Mouse (Mus musculus) myocyte (in vitro differentiated cells): ENCODE data around the gene Isoc2b. TPM values are rescaled to one million over a fixed set of nuclear protein-coding genes. Genes with fewer than 3 reads are reported as not detected.

Experiments used
- H3K27me3 ChIP-seq: one replicate; pipeline ENCODE4 v1.6.1; 2011; ENCODE audit not compliant: control insufficient read depth, insufficient read depth, insufficient read length
- H3K36me3 ChIP-seq: one replicate; pipeline ENCODE4 v1.6.1; 2011; ENCODE audit not compliant: control insufficient read depth, insufficient read depth
- H3K4me2 ChIP-seq: one replicate; pipeline ENCODE4 v1.6.1; 2011; ENCODE audit warnings: low read depth, control low read depth
- H3K4me3 ChIP-seq: one replicate; pipeline ENCODE4 v1.5.1; 2011; ENCODE audit warnings: mild to moderate bottlenecking, control low read depth, moderate library complexity
- H3K79me2 ChIP-seq: one replicate; pipeline ENCODE4 v1.6.1; 2011; ENCODE audit not compliant: control insufficient read depth, insufficient read depth
- H3ac ChIP-seq: one replicate; pipeline ENCODE4 v1.6.1; 2011; ENCODE audit not compliant: control insufficient read depth, insufficient read length
- CEBPB ChIP-seq: IDR thresholded peaks from 2 replicates; pipeline ENCODE4 v1.6.1; 2011; ENCODE audit warnings: mild to moderate bottlenecking, moderate library complexity; ENCODE audit not compliant: poor library complexity, insufficient read depth, severe bottlenecking
- E2F4 ChIP-seq: IDR thresholded peaks from one replicate; pipeline ENCODE4 v1.6.1; 2011; ENCODE audit warnings: mild to moderate bottlenecking, control low read depth, moderate library complexity; ENCODE audit not compliant: insufficient read depth
- MAX ChIP-seq: IDR thresholded peaks from one replicate; pipeline ENCODE4 v1.6.1; 2011; ENCODE audit warnings: low read depth, mild to moderate bottlenecking, control low read depth
- MYOD1 ChIP-seq, 3 experiments: IDR thresholded peaks; one replicate each; pipeline ENCODE4 v1.6.1; 2011; ENCODE audit warnings: control low read depth in 2 of 3, low read depth in 2 of 3, mild to moderate bottlenecking in 2 of 3, moderate library complexity in 1 of 3; ENCODE audit not compliant: insufficient read length in 2 of 3, control insufficient read depth in 1 of 3
- MYOG ChIP-seq, 3 experiments: IDR thresholded peaks; one replicate each; pipeline ENCODE4 v1.6.1; 2011; ENCODE audit warnings: control low read depth in 2 of 3, low read depth in 2 of 3, mild to moderate bottlenecking in 2 of 3; ENCODE audit not compliant: insufficient read length in 2 of 3, control insufficient read depth in 1 of 3, insufficient read depth in 1 of 3
- POLR2A ChIP-seq: IDR thresholded peaks from one replicate; pipeline ENCODE4 v1.6.1; 2011; ENCODE audit warnings: low read depth, mild to moderate bottlenecking, control low read depth, moderate library complexity; ENCODE audit not compliant: insufficient read length
- POLR2AphosphoS2 ChIP-seq: IDR thresholded peaks from one replicate; pipeline ENCODE4 v1.6.1; 2011; ENCODE audit warnings: low read depth, control low read depth; ENCODE audit not compliant: insufficient read length
- REST ChIP-seq: IDR thresholded peaks from one replicate; pipeline ENCODE4 v1.6.1; 2011; ENCODE audit warnings: mild to moderate bottlenecking, control low read depth, moderate library complexity; ENCODE audit not compliant: insufficient read depth, insufficient read length
- SRF ChIP-seq: IDR thresholded peaks from one replicate; pipeline ENCODE4 v1.6.1; 2011; ENCODE audit warnings: low read depth; ENCODE audit not compliant: control insufficient read depth, insufficient read length
- TCF12 ChIP-seq: IDR thresholded peaks from one replicate; pipeline ENCODE4 v1.6.1; 2011; ENCODE audit warnings: mild to moderate bottlenecking, control low read depth; ENCODE audit not compliant: poor library complexity, insufficient read depth, severe bottlenecking
- TCF3 ChIP-seq: IDR thresholded peaks from one replicate; pipeline ENCODE4 v1.6.1; 2011; ENCODE audit warnings: low read depth, control low read depth; ENCODE audit not compliant: insufficient read length
- USF1 ChIP-seq: IDR thresholded peaks from one replicate; pipeline ENCODE4 v1.6.1; 2011; ENCODE audit warnings: low read depth, mild to moderate bottlenecking, control low read depth, moderate library complexity
- polyA plus RNA-seq: library from polyadenylated mRNA; unstranded; fragments of >200 nt; fragmentation: generic; extraction: Trizol; gene quantifications from one replicate; pipeline ENCODE4 v1.2.1, GENCODE M21; 2012; ENCODE audit warnings: missing spikeins

Isoc2b gene
- polyA plus RNA-seq: 0.65 TPM

DNA sequence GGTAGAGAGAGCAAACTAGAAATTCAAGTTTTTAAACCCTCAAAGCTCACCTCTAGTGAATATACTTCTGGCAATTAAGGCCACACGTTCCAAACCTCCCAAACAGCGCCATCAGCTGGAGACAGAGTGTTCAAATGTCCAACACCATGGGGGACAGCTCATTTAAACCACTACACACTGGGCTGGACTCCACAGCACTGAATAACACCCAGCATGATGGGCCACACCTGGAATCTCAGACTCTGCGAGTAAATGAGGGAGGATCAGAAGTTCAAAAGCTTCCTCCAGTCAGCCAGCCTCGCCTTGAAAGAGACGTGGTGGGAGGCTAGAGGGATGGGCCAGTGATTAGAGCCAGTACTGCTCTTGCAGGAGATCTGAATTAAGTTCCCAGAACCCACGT is at the start of gene Isoc2b:
TSS of gene Isoc2b (minus strand) at position 126 of the 400 bp plus-strand sequence.
- no peak for TF ChIP-seq POLR2A
- no peak for TF ChIP-seq TCF3
- no peak for TF ChIP-seq POLR2AphosphoS2
- TF ChIP-seq MYOG (IDR thresholded peaks at IDR 0.05; ENCODE audit: control insufficient read depth in 1 of 3, insufficient read depth in 1 of 3, insufficient read length in 2 of 3, low read depth in 2 of 3): no peak
- no peak for TF ChIP-seq E2F4
- TF ChIP-seq USF1: no peak
- no peak for TF ChIP-seq MYOD1 (IDR thresholded peaks at IDR 0.05; ENCODE audit: control insufficient read depth in 1 of 3, insufficient read length in 2 of 3, low read depth in 2 of 3)
- no peak for TF ChIP-seq REST
- no peak for TF ChIP-seq TCF12
- no peak for TF ChIP-seq CEBPB
- no peak for TF ChIP-seq SRF
- TF ChIP-seq MAX: no peak
- no peak within 1 kb of the TSS for H3K4me3 ChIP-seq
- no peaks in the 10 kb centered on the region for H3K27me3 ChIP-seq
- no peak within 1 kb of the TSS for H3K4me2 ChIP-seq
- no peaks in the 10 kb centered on the region for H3K36me3 ChIP-seq
- no peak within 1 kb of the TSS for H3ac ChIP-seq
- H3K79me2 ChIP-seq: no peaks in the 10 kb centered on the region

DNA sequence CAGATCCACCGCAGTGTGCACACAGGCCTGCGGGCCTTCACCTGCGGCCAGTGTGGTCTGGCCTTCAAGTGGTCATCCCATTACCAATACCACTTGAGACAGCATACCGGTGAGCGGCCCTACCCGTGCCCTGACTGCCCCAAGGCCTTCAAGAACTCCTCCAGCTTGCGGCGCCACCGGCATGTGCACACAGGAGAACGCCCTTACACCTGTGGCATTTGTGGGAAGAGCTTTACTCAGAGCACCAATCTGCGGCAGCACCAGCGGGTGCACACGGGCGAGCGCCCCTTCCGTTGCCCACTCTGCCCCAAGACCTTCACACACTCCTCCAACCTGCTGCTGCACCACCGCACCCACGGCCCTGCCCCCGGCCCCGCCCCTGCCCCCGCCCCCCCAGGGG is 49.0 kb upstream of the Isoc2b start:
- H3K27me3 ChIP-seq: no peaks in the 10 kb centered on the region
- peaks cover 19% of the 10 kb centered on the region for H3K79me2 ChIP-seq
- no peak overlapping the region for H3K4me3 ChIP-seq
- no peak overlapping the region for H3ac ChIP-seq
- TF ChIP-seq CEBPB (no peak), MYOG (IDR thresholded peaks at IDR 0.05; ENCODE audit: control insufficient read depth in 1 of 3, insufficient read depth in 1 of 3, insufficient read length in 2 of 3, low read depth in 2 of 3) (no peak), POLR2A (no peak), USF1 (no peak), SRF (no peak), REST (no peak), E2F4 (no peak), TCF12 (no peak), MYOD1 (IDR thresholded peaks at IDR 0.05; ENCODE audit: control insufficient read depth in 1 of 3, insufficient read length in 2 of 3, low read depth in 2 of 3) (no peak), MAX (no peak), POLR2AphosphoS2 (no peak), TCF3 (no peak)
- no peaks in the 10 kb centered on the region for H3K36me3 ChIP-seq
- no peak overlapping the region for H3K4me2 ChIP-seq

DNA sequence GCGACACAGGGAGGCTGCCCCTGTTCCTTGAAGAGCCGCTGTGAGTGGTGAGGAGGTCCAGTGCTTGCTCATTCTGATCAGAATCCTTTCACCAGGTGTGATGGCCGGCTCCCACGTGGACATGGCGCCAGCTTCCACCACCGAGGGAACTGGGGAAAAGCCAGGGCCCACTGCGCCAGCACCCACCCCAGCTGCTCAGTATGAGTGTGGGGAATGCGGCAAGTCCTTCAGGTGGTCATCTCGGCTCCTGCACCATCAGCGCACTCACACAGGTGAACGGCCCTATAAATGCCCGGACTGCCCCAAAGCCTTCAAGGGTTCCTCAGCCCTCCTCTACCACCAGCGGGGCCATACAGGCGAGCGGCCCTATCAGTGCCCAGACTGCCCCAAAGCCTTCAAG is 48.6 kb upstream of the Isoc2b start:
- Histone ChIP-seq H3K36me3 (no peaks in the 10 kb centered on the region), H3K4me3 (no peak overlapping the region), H3ac (no peak overlapping the region), H3K4me2 (no peak overlapping the region), H3K27me3 (no peaks in the 10 kb centered on the region), H3K79me2 (peaks cover 19% of the 10 kb centered on the region)
- TF ChIP-seq SRF (no peak), POLR2A (no peak), E2F4 (no peak), TCF12 (no peak), REST (no peak), TCF3 (no peak), MYOD1 (IDR thresholded peaks at IDR 0.05; ENCODE audit: control insufficient read depth in 1 of 3, insufficient read length in 2 of 3, low read depth in 2 of 3) (no peak), MAX (no peak), MYOG (IDR thresholded peaks at IDR 0.05; ENCODE audit: control insufficient read depth in 1 of 3, insufficient read depth in 1 of 3, insufficient read length in 2 of 3, low read depth in 2 of 3) (no peak), POLR2AphosphoS2 (no peak), USF1 (no peak), CEBPB (no peak)

DNA sequence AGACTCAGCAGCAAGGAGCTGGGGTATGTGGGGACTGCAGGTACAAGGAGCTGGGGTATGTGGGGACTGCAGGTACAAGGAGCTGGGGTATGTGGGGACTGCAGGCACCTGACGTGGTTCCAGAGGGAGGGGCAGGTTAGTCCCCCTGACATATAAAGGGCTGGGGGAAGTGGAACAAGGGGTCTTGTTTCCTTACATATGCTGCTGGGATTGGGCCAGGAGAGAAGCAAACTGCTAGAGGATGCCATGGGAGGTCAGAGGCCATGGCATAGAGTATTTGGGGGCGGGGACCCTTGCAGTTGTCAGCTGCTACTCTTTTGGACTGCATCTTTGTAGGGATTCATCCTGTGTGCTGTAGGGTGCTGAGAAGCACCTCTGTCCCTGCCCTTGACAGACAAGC is 47.4 kb upstream of the Isoc2b start:
- peaks cover 19% of the 10 kb centered on the region for H3K79me2 ChIP-seq
- no peak overlapping the region for H3K4me2 ChIP-seq
- no peaks in the 10 kb centered on the region for H3K27me3 ChIP-seq
- no peaks in the 10 kb centered on the region for H3K36me3 ChIP-seq
- TF ChIP-seq E2F4 (no peak), SRF (no peak), USF1 (no peak), MYOD1 (IDR thresholded peaks at IDR 0.05; ENCODE audit: control insufficient read depth in 1 of 3, insufficient read length in 2 of 3, low read depth in 2 of 3) (no peak), REST (no peak), TCF3 (no peak), POLR2AphosphoS2 (no peak), CEBPB (no peak), MAX (no peak), MYOG (IDR thresholded peaks at IDR 0.05; ENCODE audit: control insufficient read depth in 1 of 3, insufficient read depth in 1 of 3, insufficient read length in 2 of 3, low read depth in 2 of 3) (no peak), TCF12 (no peak), POLR2A (no peak)
- H3ac ChIP-seq: no peak overlapping the region
- H3K4me3 ChIP-seq: no peak overlapping the region
